Mouse (Mus musculus): ENCODE measurements around the gene Mif4gd. TPM values are rescaled to one million over a fixed set of nuclear protein-coding genes. Genes with fewer than 3 reads are reported as not detected.
A peak's percentile ranks its signal among the peaks of the same experiment; 100 is the strongest.

Gene Mif4gd
- polyA plus RNA-seq, 1 experiment, result 445 TPM

GRCm38 (mm10) chr11:115627705-115628464 lies 15.1 kb upstream of the Mif4gd start, which contains the start of gene Slc25a19:
Gene Slc25a19 (minus strand): TSS chr11:115628295.
- Histone ChIP-seq H3K36me3 (ENCODE audit: control insufficient read depth, insufficient read depth, low read length) (no peaks in the 10 kb centered on the region), H3K27ac (ENCODE audit: control insufficient read depth, insufficient read depth, low read depth, low read length) (peak within 1 kb of the TSS; percentile 86), H3K4me1 (ENCODE audit: control insufficient read depth, insufficient read depth, low read length) (peaks cover 2% of the 10 kb centered on the region; the same call in 1 of the 2 replicates), H3K4me3 (ENCODE audit: control insufficient read depth, low read depth, low read length) (peak within 1 kb of the TSS; percentile 90), H3K27me3 (ENCODE audit: control insufficient read depth, insufficient read depth, low read length) (no peaks in the 10 kb centered on the region)
- TF ChIP-seq CTCF (IDR thresholded peaks at IDR 0.05; ENCODE audit: control insufficient read depth, insufficient read depth, insufficient replicate concordance, low read depth, low read length) (no peak), POLR2A (IDR thresholded peaks at IDR 0.05; ENCODE audit: control insufficient read depth, low read depth, low read length) (peak; percentile 83)

GRCm38 (mm10) chr11:115626824-115627616 lies 14.3 kb upstream of the Mif4gd start:
- H3K4me3 ChIP-seq (ENCODE audit: control insufficient read depth, low read depth, low read length), result peak overlapping the region; percentile 90
- no peaks in the 10 kb centered on the region for H3K27me3 ChIP-seq (ENCODE audit: control insufficient read depth, insufficient read depth, low read length)
- H3K4me1 ChIP-seq (ENCODE audit: control insufficient read depth, insufficient read depth, low read length), result peaks cover 2% of the 10 kb centered on the region; the same call in 1 of the 2 replicates
- TF ChIP-seq CTCF (IDR thresholded peaks at IDR 0.05; ENCODE audit: control insufficient read depth, insufficient read depth, insufficient replicate concordance, low read depth, low read length) (no peak), POLR2A (IDR thresholded peaks at IDR 0.05; ENCODE audit: control insufficient read depth, low read depth, low read length) (no peak)
- H3K36me3 ChIP-seq (ENCODE audit: control insufficient read depth, insufficient read depth, low read length), result no peaks in the 10 kb centered on the region
- no peak overlapping the region for H3K27ac ChIP-seq (ENCODE audit: control insufficient read depth, insufficient read depth, low read depth, low read length)

- Histone ChIP-seq H3K27me3 (ENCODE audit: control insufficient read depth, insufficient read depth, low read length) (no peaks in the 10 kb centered on the region), H3K27ac (ENCODE audit: control insufficient read depth, insufficient read depth, low read depth, low read length) (no peak overlapping the region), H3K4me3 (ENCODE audit: control insufficient read depth, low read depth, low read length) (no peak overlapping the region), H3K36me3 (ENCODE audit: control insufficient read depth, insufficient read depth, low read length) (no peaks in the 10 kb centered on the region), H3K4me1 (ENCODE audit: control insufficient read depth, insufficient read depth, low read length) (peaks cover 2% of the 10 kb centered on the region; the same call in 1 of the 2 replicates)
- no peak for TF ChIP-seq CTCF (IDR thresholded peaks at IDR 0.05; ENCODE audit: control insufficient read depth, insufficient read depth, insufficient replicate concordance, low read depth, low read length)
- TF ChIP-seq POLR2A (IDR thresholded peaks at IDR 0.05; ENCODE audit: control insufficient read depth, low read depth, low read length), result no peak
These were observed 13.1 kb upstream of the Mif4gd start for GRCm38 (mm10) chr11:115625877-115626276.

GRCm38 (mm10) chr11:115623487-115624070 lies 10.8 kb upstream of the Mif4gd start:
- TF ChIP-seq POLR2A (IDR thresholded peaks at IDR 0.05; ENCODE audit: control insufficient read depth, low read depth, low read length), result no peak
- peak; percentile 25; the same call in 1 of the 2 replicates for TF ChIP-seq CTCF (IDR thresholded peaks at IDR 0.05; ENCODE audit: control insufficient read depth, insufficient read depth, insufficient replicate concordance, low read depth, low read length)
- no peak overlapping the region for H3K27ac ChIP-seq (ENCODE audit: control insufficient read depth, insufficient read depth, low read depth, low read length)
- H3K4me3 ChIP-seq (ENCODE audit: control insufficient read depth, low read depth, low read length), result no peak overlapping the region
- H3K27me3 ChIP-seq (ENCODE audit: control insufficient read depth, insufficient read depth, low read length), result no peaks in the 10 kb centered on the region
- H3K4me1 ChIP-seq (ENCODE audit: control insufficient read depth, insufficient read depth, low read length), result peaks cover 2% of the 10 kb centered on the region; the same call in 1 of the 2 replicates
- no peaks in the 10 kb centered on the region for H3K36me3 ChIP-seq (ENCODE audit: control insufficient read depth, insufficient read depth, low read length)

GRCm38 (mm10) chr11:115619949-115620348 lies 7.2 kb upstream of the Mif4gd start:
- no peak for TF ChIP-seq POLR2A (IDR thresholded peaks at IDR 0.05; ENCODE audit: control insufficient read depth, low read depth, low read length)
- TF ChIP-seq CTCF (IDR thresholded peaks at IDR 0.05; ENCODE audit: control insufficient read depth, insufficient read depth, insufficient replicate concordance, low read depth, low read length), result no peak
- Histone ChIP-seq H3K4me3 (ENCODE audit: control insufficient read depth, low read depth, low read length) (no peak overlapping the region), H3K36me3 (ENCODE audit: control insufficient read depth, insufficient read depth, low read length) (no peaks in the 10 kb centered on the region)

GRCm38 (mm10) chr11:115618732-115619516 lies 6.2 kb upstream of the Mif4gd start:
- Histone ChIP-seq H3K27ac (ENCODE audit: control insufficient read depth, insufficient read depth, low read depth, low read length) (no peak overlapping the region), H3K4me3 (ENCODE audit: control insufficient read depth, low read depth, low read length) (no peak overlapping the region), H3K27me3 (ENCODE audit: control insufficient read depth, insufficient read depth, low read length) (no peaks in the 10 kb centered on the region), H3K36me3 (ENCODE audit: control insufficient read depth, insufficient read depth, low read length) (no peaks in the 10 kb centered on the region), H3K4me1 (ENCODE audit: control insufficient read depth, insufficient read depth, low read length) (no peaks in the 10 kb centered on the region; the same call in 1 of the 2 replicates)
- TF ChIP-seq CTCF (IDR thresholded peaks at IDR 0.05; ENCODE audit: control insufficient read depth, insufficient read depth, insufficient replicate concordance, low read depth, low read length) (no peak), POLR2A (IDR thresholded peaks at IDR 0.05; ENCODE audit: control insufficient read depth, low read depth, low read length) (no peak)

More at GRCm38 (mm10) chr11:115619949-115620348, 7.2 kb upstream of the Mif4gd start:
- Histone ChIP-seq H3K27me3 (ENCODE audit: control insufficient read depth, insufficient read depth, low read length) (no peaks in the 10 kb centered on the region), H3K4me1 (ENCODE audit: control insufficient read depth, insufficient read depth, low read length) (no peaks in the 10 kb centered on the region; the same call in 1 of the 2 replicates), H3K27ac (ENCODE audit: control insufficient read depth, insufficient read depth, low read depth, low read length) (no peak overlapping the region)

All from testis, adult 2 months (tissue).